Mouse (Mus musculus): Measurements from ENCODE around the gene Pias4. TPM values are rescaled to one million over a fixed set of nuclear protein-coding genes. Genes with fewer than 3 reads are reported as not detected.

Pias4 gene
- polyA plus RNA-seq, 1 experiment: 67.6 TPM

- H3K27me3 ChIP-seq (ENCODE audit: control insufficient read depth, insufficient read depth, low read length): no peaks in the 10 kb centered on the region
- H3K4me1 ChIP-seq (replicated peaks; ENCODE audit: control insufficient read depth, insufficient read depth, low read length): peaks cover 9% of the 10 kb centered on the region
- WGBS: 92% methylated on average over 7 of the region's 7 CpGs
- H3K27ac ChIP-seq (ENCODE audit: control insufficient read depth, insufficient read depth, low read length): no peak overlapping the region
- H3K4me3 ChIP-seq (ENCODE audit: control insufficient read depth, insufficient read depth, low read length): no peak overlapping the region
- TF ChIP-seq POLR2A (IDR thresholded peaks at IDR 0.05; ENCODE audit: control insufficient read depth, extremely low read depth, insufficient read depth, low read length, poor library complexity): no peak
- TF ChIP-seq CTCF (IDR thresholded peaks at IDR 0.05; ENCODE audit: borderline replicate concordance, control insufficient read depth, extremely low read depth, insufficient read depth, low read length, poor library complexity): no peak
- peaks cover 61% of the 10 kb centered on the region for H3K36me3 ChIP-seq (ENCODE audit: control insufficient read depth, insufficient read depth, low read length)
- DNase-seq: no peak
Observed at GRCm38 (mm10) chr10:81145778-81146177, 21.9 kb downstream of the Pias4 start.

- Histone ChIP-seq H3K27ac (ENCODE audit: control insufficient read depth, insufficient read depth, low read length) (no peak overlapping the region), H3K36me3 (ENCODE audit: control insufficient read depth, insufficient read depth, low read length) (peaks cover 58% of the 10 kb centered on the region), H3K4me1 (replicated peaks; ENCODE audit: control insufficient read depth, insufficient read depth, low read length) (peaks cover 14% of the 10 kb centered on the region), H3K27me3 (ENCODE audit: control insufficient read depth, insufficient read depth, low read length) (no peaks in the 10 kb centered on the region), H3K4me3 (ENCODE audit: control insufficient read depth, insufficient read depth, low read length) (no peak overlapping the region)
- no peak for TF ChIP-seq POLR2A (IDR thresholded peaks at IDR 0.05; ENCODE audit: control insufficient read depth, extremely low read depth, insufficient read depth, low read length, poor library complexity)
- no peak for TF ChIP-seq CTCF (IDR thresholded peaks at IDR 0.05; ENCODE audit: borderline replicate concordance, control insufficient read depth, extremely low read depth, insufficient read depth, low read length, poor library complexity)
- 88% methylated on average over 6 of the region's 6 CpGs for WGBS
- DNase-seq: no peak
Observed at GRCm38 (mm10) chr10:81145307-81145706, 22.4 kb downstream of the Pias4 start.

GRCm38 (mm10) chr10:81144667-81145066, 23.1 kb downstream of the Pias4 start:
- peaks cover 20% of the 10 kb centered on the region for H3K4me1 ChIP-seq (replicated peaks; ENCODE audit: control insufficient read depth, insufficient read depth, low read length)
- TF ChIP-seq POLR2A (IDR thresholded peaks at IDR 0.05; ENCODE audit: control insufficient read depth, extremely low read depth, insufficient read depth, low read length, poor library complexity) (no peak), CTCF (IDR thresholded peaks at IDR 0.05; ENCODE audit: borderline replicate concordance, control insufficient read depth, extremely low read depth, insufficient read depth, low read length, poor library complexity) (no peak)
- H3K27ac ChIP-seq (ENCODE audit: control insufficient read depth, insufficient read depth, low read length): no peak overlapping the region
- no peak for DNase-seq
- no peaks in the 10 kb centered on the region for H3K27me3 ChIP-seq (ENCODE audit: control insufficient read depth, insufficient read depth, low read length)
- 95% methylated on average over 27 of the region's 27 CpGs for WGBS
- H3K4me3 ChIP-seq (ENCODE audit: control insufficient read depth, insufficient read depth, low read length): no peak overlapping the region
- H3K36me3 ChIP-seq (ENCODE audit: control insufficient read depth, insufficient read depth, low read length): peaks cover 53% of the 10 kb centered on the region

GRCm38 (mm10) chr10:81143845-81144437, 23.8 kb downstream of the Pias4 start:
- DNase-seq: no peak
- no peak overlapping the region for H3K4me3 ChIP-seq (ENCODE audit: control insufficient read depth, insufficient read depth, low read length)
- no peak for TF ChIP-seq CTCF (IDR thresholded peaks at IDR 0.05; ENCODE audit: borderline replicate concordance, control insufficient read depth, extremely low read depth, insufficient read depth, low read length, poor library complexity)
- TF ChIP-seq POLR2A (IDR thresholded peaks at IDR 0.05; ENCODE audit: control insufficient read depth, extremely low read depth, insufficient read depth, low read length, poor library complexity): no peak
- WGBS: 98% methylated on average over 52 of the region's 52 CpGs
- peaks cover 46% of the 10 kb centered on the region for H3K36me3 ChIP-seq (ENCODE audit: control insufficient read depth, insufficient read depth, low read length)
- H3K27me3 ChIP-seq (ENCODE audit: control insufficient read depth, insufficient read depth, low read length): no peaks in the 10 kb centered on the region
- no peak overlapping the region for H3K27ac ChIP-seq (ENCODE audit: control insufficient read depth, insufficient read depth, low read length)
- H3K4me1 ChIP-seq (replicated peaks; ENCODE audit: control insufficient read depth, insufficient read depth, low read length): peaks cover 28% of the 10 kb centered on the region

GRCm38 (mm10) chr10:81143157-81143633, 24.5 kb downstream of the Pias4 start:
- Histone ChIP-seq H3K36me3 (ENCODE audit: control insufficient read depth, insufficient read depth, low read length) (peaks cover 38% of the 10 kb centered on the region), H3K27ac (ENCODE audit: control insufficient read depth, insufficient read depth, low read length) (no peak overlapping the region), H3K27me3 (ENCODE audit: control insufficient read depth, insufficient read depth, low read length) (no peaks in the 10 kb centered on the region), H3K4me1 (replicated peaks; ENCODE audit: control insufficient read depth, insufficient read depth, low read length) (peaks cover 33% of the 10 kb centered on the region), H3K4me3 (ENCODE audit: control insufficient read depth, insufficient read depth, low read length) (no peak overlapping the region)
- 93% methylated on average over 7 of the region's 7 CpGs for WGBS
- DNase-seq: no peak
- TF ChIP-seq CTCF (IDR thresholded peaks at IDR 0.05; ENCODE audit: borderline replicate concordance, control insufficient read depth, extremely low read depth, insufficient read depth, low read length, poor library complexity) (no peak), POLR2A (IDR thresholded peaks at IDR 0.05; ENCODE audit: control insufficient read depth, extremely low read depth, insufficient read depth, low read length, poor library complexity) (no peak)

GRCm38 (mm10) chr10:81142551-81142981, 25.2 kb downstream of the Pias4 start:
- Histone ChIP-seq H3K4me3 (ENCODE audit: control insufficient read depth, insufficient read depth, low read length) (no peak overlapping the region), H3K36me3 (ENCODE audit: control insufficient read depth, insufficient read depth, low read length) (peaks cover 32% of the 10 kb centered on the region), H3K4me1 (replicated peaks; ENCODE audit: control insufficient read depth, insufficient read depth, low read length) (peaks cover 33% of the 10 kb centered on the region), H3K27ac (ENCODE audit: control insufficient read depth, insufficient read depth, low read length) (no peak overlapping the region), H3K27me3 (ENCODE audit: control insufficient read depth, insufficient read depth, low read length) (no peaks in the 10 kb centered on the region)
- DNase-seq: no peak
- TF ChIP-seq CTCF (IDR thresholded peaks at IDR 0.05; ENCODE audit: borderline replicate concordance, control insufficient read depth, extremely low read depth, insufficient read depth, low read length, poor library complexity) (no peak), POLR2A (IDR thresholded peaks at IDR 0.05; ENCODE audit: control insufficient read depth, extremely low read depth, insufficient read depth, low read length, poor library complexity) (no peak)
- 79% methylated on average over 5 of the region's 5 CpGs for WGBS
